Mouse (Mus musculus) skeletal muscle tissue, adult 2 months (tissue): ENCODE data around the gene Mmp8.

Source experiments
- DNase-seq: peaks from one replicate; pipeline ENCODE4 v3.0.0-alpha.2; 2012; ENCODE audit warnings: low read depth, low spot score

Mmp8 gene

GRCm38 (mm10) chr9:7558221-7559017 is at the start of gene Mmp8:
Gene Mmp8, plus strand, starts transcription at chr9:7558456.
- no peak for DNase-seq

DNA sequence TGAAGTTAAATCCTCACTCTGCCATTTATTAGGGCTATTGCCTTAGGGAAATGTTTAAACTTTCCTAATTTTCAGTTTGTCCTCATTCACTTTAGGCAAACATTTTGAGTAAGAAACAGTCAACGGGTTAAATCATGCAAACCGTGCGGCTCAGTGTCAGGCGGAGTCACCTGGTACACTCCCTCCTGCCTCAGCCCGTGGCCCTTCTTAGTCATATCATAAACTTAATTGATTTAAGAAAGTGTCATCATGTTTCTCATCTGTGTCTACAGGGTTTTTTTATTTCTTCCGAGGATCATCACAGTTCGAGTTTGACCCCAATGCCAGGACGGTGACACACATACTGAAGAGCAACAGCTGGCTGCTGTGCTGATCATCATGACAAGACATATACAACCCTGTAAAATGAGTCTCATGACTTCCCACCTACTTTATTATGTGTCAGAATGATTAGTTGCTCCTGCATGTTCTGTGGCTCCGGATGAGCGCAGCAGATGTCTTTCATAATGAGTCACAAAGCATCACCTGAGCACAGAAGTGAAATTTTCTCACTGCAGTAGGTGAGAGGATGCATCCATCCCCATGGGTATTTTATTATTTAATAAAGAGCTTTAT is 48.5 kb upstream of the Mmp8 start:
- no peak for DNase-seq

- no peak for DNase-seq
Measured at GRCm38 (mm10) chr9:7517944-7518571, 40.2 kb upstream of the Mmp8 start.

DNA sequence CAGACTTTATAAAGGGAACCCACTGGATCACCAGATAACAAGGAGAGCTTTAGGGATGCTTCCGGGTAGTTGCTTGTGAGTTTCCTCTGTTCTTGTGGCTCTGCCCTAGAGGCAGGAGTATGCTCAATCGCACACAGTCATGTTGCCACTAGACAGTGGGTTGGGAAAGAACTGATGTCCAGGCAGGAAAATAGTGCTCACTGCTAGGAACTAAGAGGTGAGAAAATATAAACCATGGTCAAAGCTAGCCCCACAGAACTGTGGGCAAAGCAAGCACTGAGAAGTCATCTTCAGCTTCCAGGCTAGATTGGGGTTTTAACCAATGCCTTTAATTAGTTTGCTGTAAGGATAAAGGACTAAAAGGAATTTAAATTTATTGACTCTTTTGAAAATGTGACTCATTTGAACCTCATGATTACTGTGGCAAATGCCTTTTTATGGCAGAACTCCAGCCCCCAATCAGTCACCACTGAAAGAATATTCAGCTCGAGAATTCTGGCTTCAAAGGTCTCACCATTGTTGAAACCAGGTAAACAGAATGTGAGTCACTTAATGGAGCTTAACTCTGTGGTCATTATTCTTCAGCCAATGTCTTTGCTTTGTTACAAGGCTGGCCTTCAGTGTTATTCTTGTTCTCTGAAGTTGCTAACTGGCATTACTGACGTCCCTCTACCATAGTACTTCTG is 31.9 kb upstream of the Mmp8 start:
- DNase-seq = no peak

DNA sequence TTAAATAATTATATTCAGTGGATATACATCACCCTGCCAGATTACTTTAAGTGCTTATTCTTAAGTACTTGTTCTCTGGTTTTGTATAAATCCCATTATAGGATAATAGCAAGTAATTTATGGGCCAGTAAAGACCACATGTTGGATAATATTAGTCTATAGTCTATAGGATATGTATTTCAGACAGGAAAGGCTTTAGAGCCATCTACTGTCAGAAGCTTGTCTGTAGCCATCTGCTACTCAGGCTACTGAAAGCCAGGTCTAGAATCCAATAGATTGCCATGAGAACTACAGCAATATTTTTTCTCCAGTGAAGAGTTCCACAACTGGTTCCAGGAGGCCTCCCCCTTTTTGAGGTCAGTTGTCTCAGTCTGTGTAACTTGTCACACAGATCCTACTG is 15.5 kb upstream of the Mmp8 start:
- DNase-seq = no peak

- no peak for DNase-seq
Measured at GRCm38 (mm10) chr9:7544923-7545457, 13.3 kb upstream of the Mmp8 start.

GRCm38 (mm10) chr9:7545471-7545870 is 12.8 kb upstream of the Mmp8 start:
- peak; percentile 29 for DNase-seq

DNA sequence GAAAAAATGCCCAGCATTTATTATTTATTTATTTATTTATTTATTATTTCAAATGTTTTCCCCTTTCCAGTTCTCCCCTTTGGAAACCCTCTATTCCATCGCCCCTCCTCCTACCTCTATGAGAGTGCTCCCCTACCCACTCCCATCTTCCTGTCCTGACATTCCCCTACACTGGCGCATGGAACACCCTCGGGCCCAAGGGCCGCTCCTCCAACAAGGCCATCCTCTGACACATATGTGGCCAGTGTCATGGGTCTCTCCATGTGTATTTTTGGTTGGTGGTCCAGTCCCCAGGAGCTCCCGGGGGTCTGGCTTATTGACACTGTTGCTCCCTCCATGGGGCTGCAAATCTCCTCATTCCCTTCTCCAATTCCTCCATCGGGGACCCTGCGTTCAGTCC is 12.3 kb upstream of the Mmp8 start:
- no peak for DNase-seq

DNA sequence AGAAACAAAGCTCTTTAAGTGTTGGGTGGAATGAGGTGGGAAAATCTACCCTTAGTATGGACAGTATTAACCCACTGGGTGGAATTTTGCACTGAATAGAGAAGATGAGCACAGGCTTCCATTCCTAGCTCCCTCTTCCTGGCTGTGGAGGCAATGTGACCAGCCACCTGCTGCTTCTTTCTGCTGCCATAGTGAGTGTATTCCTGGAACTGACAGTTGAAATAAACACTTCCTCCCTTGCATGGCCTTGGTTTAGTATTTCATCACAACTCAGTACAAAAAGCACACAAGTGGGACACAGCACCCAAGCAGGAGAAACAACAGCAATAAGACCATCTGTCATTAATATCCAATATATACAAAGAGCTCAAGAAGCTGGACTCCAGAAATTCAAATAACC is 6.3 kb upstream of the Mmp8 start:
- DNase-seq = no peak

GRCm38 (mm10) chr9:7553536-7553935 is 4.7 kb upstream of the Mmp8 start:
- no peak for DNase-seq

- DNase-seq = no peak
Measured at GRCm38 (mm10) chr9:7554382-7554781, 3.9 kb upstream of the Mmp8 start.

DNA sequence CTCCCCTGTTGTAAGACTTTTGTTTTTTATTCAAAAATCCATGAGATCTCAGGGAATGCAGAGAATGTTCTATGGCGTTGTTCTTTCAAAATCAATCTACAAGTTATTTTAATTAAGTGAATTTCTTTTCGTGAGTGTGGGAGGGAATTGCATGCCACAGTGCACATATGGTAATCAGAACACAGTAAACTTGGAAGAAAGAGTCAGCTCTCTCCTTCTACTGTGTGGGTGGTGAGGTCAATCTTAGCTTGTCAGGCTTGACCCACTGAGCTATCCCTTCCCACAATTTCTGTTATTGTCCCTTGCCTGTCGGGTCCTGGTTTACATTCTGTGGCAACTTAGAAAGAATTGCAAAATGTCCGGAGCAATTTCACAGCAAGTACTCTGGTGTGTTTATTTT is 1.8 kb downstream of the Mmp8 start:
- DNase-seq = no peak

- DNase-seq = no peak
Measured at GRCm38 (mm10) chr9:7567376-7567775, 9.1 kb downstream of the Mmp8 start.

GRCm38 (mm10) chr9:7567923-7568322 is 9.7 kb downstream of the Mmp8 start:
- DNase-seq = no peak

GRCm38 (mm10) chr9:7570485-7570884 is 12.2 kb downstream of the Mmp8 start:
- peak; percentile 52 for DNase-seq

DNA sequence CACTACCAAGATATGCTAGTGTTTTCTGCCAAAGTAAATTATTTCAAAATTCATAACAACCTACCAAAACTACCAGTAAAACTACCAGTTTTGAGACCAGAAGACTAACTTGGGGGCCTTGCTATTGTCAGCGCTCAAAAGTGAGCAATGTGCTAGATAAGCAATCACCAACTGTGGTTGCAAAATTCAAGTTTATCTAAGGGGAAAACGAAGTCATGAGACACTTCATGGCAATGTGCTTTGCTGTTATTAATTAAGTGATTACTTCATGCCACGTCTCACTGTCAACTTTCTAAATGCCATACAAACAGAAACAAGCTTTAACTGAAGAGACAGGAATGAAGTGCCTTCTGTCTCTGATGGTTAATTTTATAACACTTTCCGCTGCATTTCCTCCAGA is 12.9 kb downstream of the Mmp8 start, which contains the start of gene Mmp27:
Gene Mmp27 (plus strand): TSS at position 235 of the 400 bp plus-strand sequence.
- DNase-seq = peak; percentile 29

DNA sequence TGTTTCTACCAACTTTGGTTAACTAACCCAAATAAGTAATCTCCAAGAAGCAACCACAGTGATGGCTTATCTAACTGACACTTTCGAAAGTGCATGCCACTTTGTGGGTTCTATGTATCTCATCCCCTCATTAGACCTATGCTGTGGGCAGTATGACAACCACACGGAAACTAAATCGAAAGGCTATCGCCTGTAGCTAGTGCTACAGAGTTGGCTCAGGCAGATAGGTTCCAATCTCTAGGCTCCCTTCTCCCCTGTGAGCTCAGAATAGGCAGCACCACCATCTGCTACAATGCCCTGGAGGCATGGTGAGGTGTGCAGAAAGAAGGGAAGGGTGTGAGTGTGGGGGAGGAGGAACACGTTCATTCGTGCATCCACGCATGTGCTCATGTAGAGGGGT is 13.9 kb downstream of the Mmp8 start:
- DNase-seq = no peak

DNA sequence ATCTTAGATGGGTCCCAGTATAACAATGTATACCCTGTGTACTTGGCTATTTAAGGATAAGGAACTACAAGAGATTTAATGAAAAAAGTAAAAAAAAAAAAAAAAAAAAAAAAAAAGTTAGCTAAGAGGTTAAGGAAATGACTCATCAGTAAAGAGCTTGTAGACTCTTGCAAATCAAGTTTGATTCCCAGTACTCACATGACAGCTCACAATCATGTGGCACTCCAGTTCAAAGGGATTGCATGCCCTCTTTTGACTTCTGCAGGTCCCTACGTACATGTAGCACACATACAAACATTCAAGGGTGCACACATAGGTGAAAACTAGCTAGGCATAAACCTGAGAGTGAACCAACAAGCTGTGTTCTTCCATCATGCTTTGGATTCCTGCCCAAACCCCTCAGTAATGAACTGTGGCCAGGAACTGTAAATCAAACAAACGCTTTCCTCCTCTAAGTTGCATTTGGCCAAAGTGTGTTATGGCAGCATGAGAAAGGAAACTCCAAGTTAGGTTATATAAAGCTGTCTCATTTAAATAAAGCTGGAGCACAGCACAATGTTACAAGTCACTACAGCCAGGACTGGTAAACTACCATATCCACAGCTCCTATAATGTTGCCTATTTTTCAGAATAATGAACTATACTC is 14.5 kb downstream of the Mmp8 start:
- DNase-seq = no peak

DNA sequence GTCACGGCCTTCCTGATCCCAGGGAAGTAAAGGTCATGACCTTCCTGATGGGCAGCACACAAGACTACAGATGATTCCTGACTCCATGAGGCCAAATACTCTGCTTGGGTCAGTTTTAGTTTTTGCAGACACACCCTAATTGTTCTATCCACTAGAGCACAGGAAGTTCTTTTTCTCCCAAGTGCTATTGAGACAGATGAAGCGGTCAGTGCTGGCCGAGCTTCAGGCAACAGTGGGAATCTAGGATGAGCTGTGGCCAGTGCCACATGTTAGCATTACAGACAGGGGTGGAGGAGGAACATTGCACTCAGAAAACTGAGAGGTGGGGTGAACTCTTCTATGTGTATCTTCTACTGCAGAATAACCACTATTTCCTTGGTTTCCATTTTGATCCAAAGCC is 17.3 kb downstream of the Mmp8 start:
- peak; percentile 71 for DNase-seq

DNA sequence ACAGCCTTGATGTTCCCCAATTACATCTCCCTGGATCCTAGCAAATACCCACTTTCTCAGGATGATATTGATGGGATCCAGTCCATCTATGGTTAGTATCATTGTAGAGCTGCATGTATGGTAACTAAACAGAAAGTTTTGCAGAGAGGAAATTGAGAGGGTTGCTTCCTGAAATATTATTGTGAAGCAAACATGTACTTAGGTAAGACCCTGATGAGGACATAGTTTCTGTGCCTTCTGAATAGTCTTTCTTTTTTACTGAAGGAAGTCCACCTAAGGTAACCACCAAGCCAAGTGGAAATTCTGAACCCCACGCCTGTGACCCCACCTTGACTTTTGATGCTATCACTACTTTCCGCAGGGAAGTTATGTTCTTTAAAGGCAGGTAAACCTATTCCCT is 19.1 kb downstream of the Mmp8 start:
- DNase-seq = no peak

DNA sequence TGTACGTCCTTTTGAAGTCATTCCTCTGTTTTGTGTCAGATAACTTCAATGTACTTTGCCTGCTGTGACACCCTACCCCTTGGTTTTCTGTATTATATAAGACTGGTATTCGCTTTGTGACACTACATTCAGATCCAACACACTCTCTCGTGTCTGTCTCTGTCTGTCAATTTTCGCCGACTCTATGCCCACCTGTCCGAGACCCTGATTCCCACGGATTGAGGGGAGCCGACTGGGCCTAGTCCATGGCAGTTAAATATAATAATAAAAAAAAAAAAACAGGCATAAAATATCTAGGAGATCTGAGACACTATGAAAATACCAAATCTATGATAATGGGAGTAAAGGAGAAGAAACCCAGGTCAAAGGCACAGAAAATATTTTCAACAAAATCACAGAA is 31.8 kb downstream of the Mmp8 start:
- no peak for DNase-seq
